Mouse (Mus musculus) C2C12 (cell line): ENCODE results near the gene Tex11.

ENCODE experiments used
- CTCF ChIP-seq: IDR thresholded peaks from one replicate; pipeline ENCODE4 v1.5.1; 2011; ENCODE audit not compliant: control insufficient read depth, insufficient read depth, insufficient read length
- MAX ChIP-seq: IDR thresholded peaks from one replicate; pipeline ENCODE4 v1.6.1; 2011; ENCODE audit warnings: mild to moderate bottlenecking, control low read depth
- MYOD1 ChIP-seq: IDR thresholded peaks from one replicate; pipeline ENCODE4 v1.6.1; 2011; ENCODE audit warnings: low read depth; ENCODE audit not compliant: control insufficient read depth, insufficient read length

- TF ChIP-seq CTCF (no peak), MYOD1 (no peak), MAX (no peak)
Measured at GRCm38 (mm10) chrX:101085920-101086319, 26.5 kb upstream of the Tex11 start, which contains the start of gene Slc7a3.
